Mouse (Mus musculus): ENCODE measurements around the gene Gnat2.

- no peak for TF ChIP-seq POLR2A (IDR thresholded peaks at IDR 0.05; ENCODE audit: borderline replicate concordance, control insufficient read depth, low read depth, low read length)
- TF ChIP-seq CTCF (IDR thresholded peaks at IDR 0.05; ENCODE audit: control insufficient read depth, insufficient read depth, low read length) = no peak
These were observed 31.5 kb downstream of the Gnat2 start for GRCm38 (mm10) chr3:108124131-108124530.
